Mouse (Mus musculus) left cerebral cortex, adult 6 months (tissue): ENCODE data around the gene Ranbp17. TPM values are rescaled to one million over a fixed set of nuclear protein-coding genes. Genes with fewer than 3 reads are reported as not detected.

Source experiments
- long read RNA-seq, 2 experiments: library from polyadenylated mRNA; unstranded; transcript quantifications; one replicate each; pipeline ENCODE4 v2.0.0; 2019 to 2020
- polyA plus RNA-seq: library from polyadenylated mRNA; unstranded; fragments of <200 nt; fragmentation: Nextera tagmentation; gene quantifications from 2 replicates; pipeline ENCODE4 v1.2.3, GENCODE M21; 2021

Gene Ranbp17
- polyA plus RNA-seq = 1.0 and 2.4 TPM in 2 replicates
- long read RNA-seq, experiment 1, full-length matches to known transcripts = 5 of 19 reads
- long read RNA-seq, experiment 1, partial matches to known transcripts = 2 of 19 reads
- long read RNA-seq, experiment 1, other reads (novel, unspliced or antisense) = 12 of 19 reads
- long read RNA-seq, experiment 2, partial matches to known transcripts = 1 of 9 reads
- long read RNA-seq, experiment 2, other reads (novel, unspliced or antisense) = 8 of 9 reads

DNA sequence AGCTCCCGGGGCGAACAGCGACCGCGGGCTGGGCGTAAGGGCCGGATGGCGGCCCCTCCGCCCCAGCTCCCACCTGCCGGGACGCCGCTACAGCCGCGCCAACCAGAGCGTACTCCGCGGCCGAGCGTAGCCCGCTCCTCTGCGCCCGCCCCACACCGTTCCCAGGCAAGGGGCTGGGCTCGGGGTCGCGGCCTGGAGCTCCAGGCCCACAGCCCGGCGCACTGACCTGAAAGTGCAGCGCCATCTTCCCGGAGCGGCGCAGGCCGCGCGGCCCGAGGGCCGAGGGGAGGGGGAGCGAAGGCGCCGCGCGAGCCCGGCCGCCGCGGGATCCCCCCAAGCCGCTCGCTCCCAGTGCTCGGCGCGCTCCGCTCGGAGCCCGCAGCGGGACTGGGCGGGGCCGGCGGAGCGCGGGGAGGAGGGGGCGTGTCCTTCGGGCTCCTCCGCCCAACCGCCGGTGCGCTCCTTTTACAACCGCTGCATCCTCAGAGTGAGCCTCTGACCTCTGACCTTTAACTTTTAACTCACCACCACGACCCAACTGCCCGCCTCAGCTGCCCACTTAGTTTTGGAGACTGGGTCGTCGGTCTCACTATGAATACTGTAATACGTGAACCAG, at the start of gene Ranbp17:
Ranbp17 (minus strand) TSS at position 371 of the 616 bp plus-strand sequence.

GRCm38 (mm10) chr11:33276637-33277036, 236.9 kb downstream of the Ranbp17 start, which contains the start of gene Gm12117:
Gene Gm12117 (minus strand): TSS chr11:33276737.

DNA sequence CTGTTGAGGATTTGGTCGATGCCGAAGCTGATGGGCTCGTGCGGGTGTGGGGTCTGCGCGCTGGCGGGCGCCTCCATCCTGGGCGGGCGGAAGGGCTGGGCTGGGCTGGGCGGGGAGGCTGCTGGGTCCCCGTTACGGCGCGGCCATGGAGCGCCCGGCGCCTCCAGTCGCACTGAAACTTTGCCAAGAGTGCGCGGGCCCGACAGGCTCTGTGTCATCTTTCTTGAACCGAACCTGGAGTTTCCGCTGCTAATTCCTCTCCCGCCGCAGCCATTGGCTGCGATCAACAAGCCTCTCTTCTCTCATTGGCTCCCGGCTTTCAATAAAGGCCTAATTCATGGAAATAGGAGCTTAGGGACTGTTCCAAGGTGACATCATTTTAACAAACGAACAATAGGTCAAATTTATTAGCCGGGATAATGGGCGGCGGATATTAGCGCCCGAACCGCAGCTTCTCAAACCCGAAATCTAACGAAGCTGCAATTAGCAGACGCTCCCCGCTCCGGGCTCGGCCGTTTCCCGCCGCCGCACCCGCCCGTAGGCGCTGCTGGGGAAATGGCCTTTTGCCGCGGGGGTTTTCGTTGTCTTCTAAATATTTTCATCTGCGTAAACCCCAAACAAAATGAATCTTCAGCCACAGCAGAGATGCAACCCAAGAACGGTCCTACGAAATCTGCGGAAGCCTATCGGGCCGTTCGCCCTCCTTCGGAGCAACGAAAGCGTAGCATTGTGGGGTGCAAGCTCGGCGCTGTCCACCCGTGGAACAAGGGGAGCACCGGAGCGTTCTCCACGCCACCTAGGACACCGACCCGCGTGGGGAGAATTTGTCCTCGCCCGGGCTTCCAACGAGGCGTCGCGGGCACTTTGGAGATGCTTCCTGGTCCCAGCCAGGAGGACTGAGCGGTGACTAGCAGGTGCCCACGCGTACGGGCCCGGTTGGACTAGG, 309.9 kb downstream of the Ranbp17 start, which contains the start of gene Tlx3:
Tlx3 (minus strand) TSS at position 207 of the 946 bp plus-strand sequence.

DNA sequence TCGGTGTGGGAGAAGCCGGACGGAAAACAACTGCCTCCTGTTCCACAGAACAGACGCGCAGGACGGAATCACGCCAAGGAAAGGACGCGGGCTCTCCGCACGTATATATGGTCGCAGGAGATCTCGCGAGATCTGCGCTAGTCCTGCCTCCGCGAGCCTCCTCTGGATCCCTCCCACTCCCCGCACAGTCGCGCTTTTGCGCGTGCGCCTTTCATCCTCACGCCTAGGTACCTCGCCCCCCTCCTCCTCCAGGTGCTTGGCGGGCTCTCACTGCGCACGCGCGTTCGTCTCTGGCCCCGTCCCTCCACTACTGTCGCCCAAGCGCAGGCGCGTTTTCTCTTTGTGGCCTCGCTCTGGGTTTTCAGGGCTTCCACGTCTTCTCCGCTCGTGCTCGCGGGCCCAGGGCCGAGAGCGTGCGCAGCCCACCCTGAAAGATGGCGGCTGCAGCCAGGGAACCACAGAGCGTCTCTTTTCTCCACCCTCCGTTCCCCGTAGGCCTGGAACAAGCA, 350.5 kb downstream of the Ranbp17 start, which contains the start of gene Npm1:
Npm1 (minus strand) TSS at position 209 of the 509 bp plus-strand sequence.

Other genes with a start within 250 kb of the Ranbp17 start
- gene Gm12117, start 237.0 kb downstream of the Ranbp17 start, polyA plus RNA-seq = not detected in 2 replicates
- gene Gabrp, start 65.2 kb upstream of the Ranbp17 start, polyA plus RNA-seq = not detected in 2 replicates
- gene D130052B06Rik, start 85.6 kb upstream of the Ranbp17 start, polyA plus RNA-seq = not detected in 2 replicates